21 mouse cellular contexts compared by ENCODE assay signal in genomic region chr16:74637638-74638037, GRCm38 (mm10).
DNase-seq lines count a peak whose midpoint lies in the region; ATAC-seq and TF ChIP-seq lines count a peak whose summit lies in the region.
"Had no signal": no experiment of that assay in that cellular context is flagged by ENCODE, and none has a peak within 500 bp of the region (broad histone marks: within the 10 kb centered on the region; RNA-seq: fewer than 3 reads in every experiment).

No protein-coding gene starts in this region.

- 30% methylated on average over 5 of the region's 5 CpGs for WGBS in kidney, embryonic 15.5 days
- 28% methylated on average over 5 of the region's 5 CpGs for WGBS in kidney, postnatal 0 days

- TF ChIP-seq CTCF in kidney, postnatal 0 days (IDR thresholded peaks at IDR 0.05; ENCODE audit: low read depth): no peak

- no peak for DNase-seq in kidney, postnatal 10 days
- peak; percentile 65 for DNase-seq in kidney, postnatal 0 days (ENCODE audit: low spot score)
- DNase-seq in kidney, postnatal 14 days: no peak
- DNase-seq in retina, postnatal 1 day: peak; percentile 38
- DNase-seq in retina, embryonic 14.5 days (ENCODE audit: low spot score): no peak
- DNase-seq: adrenal gland, adult 2 months; adrenal gland, adult 8-10 months; adrenal gland, postnatal 10 days; adrenal gland, postnatal 14 days; adrenal gland, postnatal 25 days; adrenal gland, postnatal 36 days; B cell, adult 2 months; cerebellum, adult 11 months; cerebellum, adult 11-12 months; cerebellum, adult 18-20 months had no signal

- no peaks in the 10 kb centered on the region for H3K36me3 ChIP-seq in kidney, embryonic 15.5 days
- H3K36me3 ChIP-seq in kidney, postnatal 0 days (ENCODE audit: insufficient read depth, low read length): no peaks in the 10 kb centered on the region
- H3K36me3 ChIP-seq: G1E had no signal

- no peak overlapping the region for H3K4me3 ChIP-seq in kidney, embryonic 15.5 days (replicated peaks)
- H3K4me3 ChIP-seq in kidney, postnatal 0 days (replicated peaks; ENCODE audit: low read depth, low read length): no peak overlapping the region

- H3K9me3 ChIP-seq in kidney, embryonic 15.5 days (replicated peaks): no peaks in the 10 kb centered on the region
- H3K9me3 ChIP-seq in kidney, postnatal 0 days (replicated peaks; ENCODE audit: low read length): no peaks in the 10 kb centered on the region
- H3K9me3 ChIP-seq: G1E had no signal

- no peaks in the 10 kb centered on the region for H3K27me3 ChIP-seq in kidney, embryonic 15.5 days
- H3K27me3 ChIP-seq in kidney, postnatal 0 days (ENCODE audit: insufficient read depth, low read length): no peaks in the 10 kb centered on the region
- H3K27me3 ChIP-seq: CH12.LX had no signal

- no peak overlapping the region for H3K9ac ChIP-seq in kidney, embryonic 15.5 days
- H3K9ac ChIP-seq in kidney, postnatal 0 days (ENCODE audit: low read depth, low read length): no peak overlapping the region

- H3K4me1 ChIP-seq in kidney, embryonic 15.5 days: 0 out of 2 replicates have a peak, but pooled peaks cover 3% of the 10 kb centered on the region
- no peaks in the 10 kb centered on the region for H3K4me1 ChIP-seq in kidney, postnatal 0 days (replicated peaks; ENCODE audit: insufficient read depth, low read length)

- no peak overlapping the region for H3K4me2 ChIP-seq in kidney, embryonic 15.5 days
- no peak overlapping the region for H3K4me2 ChIP-seq in kidney, postnatal 0 days (ENCODE audit: low read length)

- ATAC-seq in kidney, embryonic 15.5 days (replicated peaks; ENCODE audit: low FRiP score): peak; percentile 62; the same call in 1 of the 2 replicates
- no peak for ATAC-seq in kidney, postnatal 0 days (replicated peaks; ENCODE audit: low FRiP score, low read depth)
- ATAC-seq: activated CD4-positive, CD25-positive, alpha-beta regulatory T cell, adult 4 months; CD4-positive, CD25-positive, alpha-beta regulatory T cell, adult 4 months; Patski had no signal

- H3K27ac ChIP-seq in kidney, embryonic 15.5 days: no peak overlapping the region
- H3K27ac ChIP-seq in kidney, postnatal 0 days: no peak overlapping the region

Comparison
In these comparisons a context has a peak if more than half of its experiments do, and no peak if none do; other contexts are left out.
1. DNase-seq: peak in kidney, postnatal 0 days (single experiment) and retina, postnatal 1 day (single experiment); none in kidney, postnatal 10 days (single experiment), kidney, postnatal 14 days (single experiment) and retina, embryonic 14.5 days (single experiment).